Mouse (Mus musculus): ENCODE data around the gene Cdcp1. TPM values are rescaled to one million over a fixed set of nuclear protein-coding genes. Genes with fewer than 3 reads are reported as not detected.
A peak's percentile ranks its signal among the peaks of the same experiment; 100 is the strongest.

Cdcp1 gene
- not detected in 2 replicates for polyA plus RNA-seq (2011; ENCODE audit: insufficient read length, low read depth, missing spikeins)

DNA sequence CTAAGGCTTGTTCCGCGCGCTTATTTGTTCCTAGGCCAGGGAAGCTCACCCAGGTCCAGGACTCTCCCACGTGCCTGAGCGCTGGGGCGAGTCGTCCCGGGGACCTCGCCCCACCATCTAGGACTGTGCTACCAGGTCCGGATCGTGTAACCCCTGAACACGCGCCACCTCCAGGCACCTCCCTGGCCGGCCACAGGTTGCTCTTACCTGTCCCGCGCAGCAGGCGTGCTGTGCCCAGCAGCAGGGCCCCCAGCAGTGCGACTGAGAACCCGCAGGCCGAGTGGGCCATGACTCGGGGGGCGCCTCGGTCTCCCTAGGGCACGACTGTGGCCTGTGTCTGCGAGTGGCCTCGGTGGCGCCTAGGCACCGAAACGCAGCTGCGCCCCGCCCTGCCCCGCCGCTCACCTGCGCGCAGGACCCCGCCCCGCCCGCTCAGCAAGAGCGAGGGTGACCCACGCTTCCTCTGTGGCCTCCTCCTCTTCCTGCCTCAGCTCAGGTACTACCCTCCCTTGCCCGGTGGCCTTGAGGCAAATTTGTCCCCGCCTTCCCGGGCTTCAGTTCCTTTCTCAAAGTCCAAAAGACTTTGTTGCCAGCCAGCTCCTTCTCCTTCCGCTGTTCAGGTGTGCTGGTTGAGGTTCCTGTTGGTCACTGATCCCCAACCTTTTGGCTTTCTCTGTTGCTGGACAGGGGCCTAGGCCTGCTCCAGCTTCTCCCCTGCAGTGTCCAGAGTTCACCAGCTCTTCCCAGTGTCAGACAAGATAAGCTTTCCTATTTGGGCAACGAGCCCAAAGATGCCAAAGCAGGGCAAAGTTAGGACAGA is at the start of gene Cdcp1:
TSS of gene Cdcp1 (minus strand) at position 418 of the 820 bp plus-strand sequence.
- Histone ChIP-seq H3K4me1 (ENCODE audit: control insufficient read depth, insufficient read depth, low read length) (peaks cover 4% of the 10 kb centered on the region; the same call in 1 of the 2 replicates), H3K27ac (ENCODE audit: insufficient read depth, low read length) (no peak within 1 kb of the TSS), H3K4me3 (ENCODE audit: insufficient read depth, low read length) (no peak within 1 kb of the TSS)
- TF ChIP-seq POLR2A (IDR thresholded peaks at IDR 0.05; ENCODE audit: low read depth, low read length) (no peak), CTCF (IDR thresholded peaks at IDR 0.05; ENCODE audit: borderline replicate concordance, insufficient read depth, low read length) (no peak)

- peak within 1 kb of the TSS; percentile 60 for H3K4me3 ChIP-seq (ENCODE audit: insufficient read depth, low read length)
- TF ChIP-seq POLR2A (IDR thresholded peaks at IDR 0.05; ENCODE audit: low read depth, low read length) (peak; percentile 66), CTCF (IDR thresholded peaks at IDR 0.05; ENCODE audit: borderline replicate concordance, insufficient read depth, low read length) (no peak)
- H3K4me1 ChIP-seq (ENCODE audit: control insufficient read depth, insufficient read depth, low read length) = no peaks in the 10 kb centered on the region
- no peak within 1 kb of the TSS for H3K27ac ChIP-seq (ENCODE audit: insufficient read depth, low read length)
These were observed 44.8 kb upstream of the Cdcp1 start, which contains the start of gene Tmem158 for GRCm38 (mm10) chr9:123260611-123261021. Gene Tmem158 (minus strand): TSS chr9:123260764.

- Histone ChIP-seq H3K4me1 (ENCODE audit: control insufficient read depth, insufficient read depth, low read length) (no peaks in the 10 kb centered on the region), H3K4me3 (ENCODE audit: insufficient read depth, low read length) (peak overlapping the region; percentile 60), H3K27ac (ENCODE audit: insufficient read depth, low read length) (no peak overlapping the region)
- TF ChIP-seq POLR2A (IDR thresholded peaks at IDR 0.05; ENCODE audit: low read depth, low read length) (no peak), CTCF (IDR thresholded peaks at IDR 0.05; ENCODE audit: borderline replicate concordance, insufficient read depth, low read length) (no peak)
These were observed 44.2 kb upstream of the Cdcp1 start for GRCm38 (mm10) chr9:123259896-123260610.

DNA sequence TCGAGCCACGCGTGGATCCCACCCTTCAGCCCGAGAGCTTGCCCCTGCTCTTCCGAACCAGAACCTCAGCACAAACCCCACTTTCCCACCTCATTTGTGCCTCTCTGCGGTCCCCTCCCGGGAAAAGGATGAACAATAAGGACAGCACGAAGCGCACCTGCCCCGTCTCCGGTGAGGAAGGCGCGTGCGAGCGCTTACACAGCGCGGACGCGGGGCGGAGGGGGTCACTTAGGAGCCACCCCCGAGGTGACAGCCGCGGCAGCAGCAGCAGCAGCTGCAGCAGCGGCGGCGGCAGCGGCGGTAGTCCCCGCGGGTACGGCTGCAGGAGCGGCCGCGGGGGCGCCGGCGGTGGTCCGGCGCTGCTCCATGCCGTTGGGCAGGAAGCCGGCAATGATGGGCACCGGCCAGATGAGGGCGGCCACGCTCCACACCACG is 43.6 kb upstream of the Cdcp1 start:
- peak; percentile 98 for TF ChIP-seq CTCF (IDR thresholded peaks at IDR 0.05; ENCODE audit: borderline replicate concordance, insufficient read depth, low read length)
- no peak for TF ChIP-seq POLR2A (IDR thresholded peaks at IDR 0.05; ENCODE audit: low read depth, low read length)
- Histone ChIP-seq H3K4me1 (ENCODE audit: control insufficient read depth, insufficient read depth, low read length) (no peaks in the 10 kb centered on the region), H3K27ac (ENCODE audit: insufficient read depth, low read length) (no peak overlapping the region), H3K4me3 (ENCODE audit: insufficient read depth, low read length) (peak overlapping the region; percentile 60)

DNA sequence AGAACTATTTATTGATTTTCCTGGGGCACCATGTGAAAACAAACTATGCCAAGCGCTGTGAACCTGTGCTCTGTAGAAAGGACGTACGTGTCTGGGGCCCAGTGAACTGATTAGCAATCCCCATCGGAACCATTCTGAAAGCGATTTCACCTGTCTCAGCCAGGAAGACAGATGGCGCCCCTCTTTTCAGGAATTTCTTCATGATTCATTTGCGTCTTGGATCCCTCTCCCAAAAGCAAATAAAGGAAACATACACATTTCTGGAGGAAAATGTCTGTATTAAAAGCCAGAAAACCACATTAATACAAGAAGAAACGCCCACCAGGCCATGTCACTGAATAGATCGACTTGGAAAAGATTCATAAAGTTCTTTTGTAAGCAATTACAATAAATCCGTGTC is 43.0 kb upstream of the Cdcp1 start:
- TF ChIP-seq CTCF (IDR thresholded peaks at IDR 0.05; ENCODE audit: borderline replicate concordance, insufficient read depth, low read length) = no peak
- no peak for TF ChIP-seq POLR2A (IDR thresholded peaks at IDR 0.05; ENCODE audit: low read depth, low read length)
- Histone ChIP-seq H3K4me1 (ENCODE audit: control insufficient read depth, insufficient read depth, low read length) (no peaks in the 10 kb centered on the region), H3K4me3 (ENCODE audit: insufficient read depth, low read length) (no peak overlapping the region), H3K27ac (ENCODE audit: insufficient read depth, low read length) (no peak overlapping the region)

GRCm38 (mm10) chr9:123255736-123256135 is 39.9 kb upstream of the Cdcp1 start:
- H3K4me3 ChIP-seq (ENCODE audit: insufficient read depth, low read length) = no peak overlapping the region
- H3K4me1 ChIP-seq (ENCODE audit: control insufficient read depth, insufficient read depth, low read length) = no peaks in the 10 kb centered on the region
- TF ChIP-seq CTCF (IDR thresholded peaks at IDR 0.05; ENCODE audit: borderline replicate concordance, insufficient read depth, low read length) = no peak
- TF ChIP-seq POLR2A (IDR thresholded peaks at IDR 0.05; ENCODE audit: low read depth, low read length) = no peak
- no peak overlapping the region for H3K27ac ChIP-seq (ENCODE audit: insufficient read depth, low read length)

- H3K4me3 ChIP-seq (ENCODE audit: insufficient read depth, low read length) = no peak overlapping the region
- no peak overlapping the region for H3K27ac ChIP-seq (ENCODE audit: insufficient read depth, low read length)
- H3K4me1 ChIP-seq (ENCODE audit: control insufficient read depth, insufficient read depth, low read length) = peaks cover 8% of the 10 kb centered on the region; the same call in 1 of the 2 replicates
- TF ChIP-seq CTCF (IDR thresholded peaks at IDR 0.05; ENCODE audit: borderline replicate concordance, insufficient read depth, low read length) (no peak), POLR2A (IDR thresholded peaks at IDR 0.05; ENCODE audit: low read depth, low read length) (no peak)
These were observed 32.2 kb upstream of the Cdcp1 start for GRCm38 (mm10) chr9:123247992-123248391.

- H3K4me1 ChIP-seq (ENCODE audit: control insufficient read depth, insufficient read depth, low read length) = peaks cover 8% of the 10 kb centered on the region; the same call in 1 of the 2 replicates
- TF ChIP-seq CTCF (IDR thresholded peaks at IDR 0.05; ENCODE audit: borderline replicate concordance, insufficient read depth, low read length) = no peak
- no peak for TF ChIP-seq POLR2A (IDR thresholded peaks at IDR 0.05; ENCODE audit: low read depth, low read length)
- H3K27ac ChIP-seq (ENCODE audit: insufficient read depth, low read length) = no peak overlapping the region
- no peak overlapping the region for H3K4me3 ChIP-seq (ENCODE audit: insufficient read depth, low read length)
These were observed 29.3 kb upstream of the Cdcp1 start for GRCm38 (mm10) chr9:123245146-123245545.

DNA sequence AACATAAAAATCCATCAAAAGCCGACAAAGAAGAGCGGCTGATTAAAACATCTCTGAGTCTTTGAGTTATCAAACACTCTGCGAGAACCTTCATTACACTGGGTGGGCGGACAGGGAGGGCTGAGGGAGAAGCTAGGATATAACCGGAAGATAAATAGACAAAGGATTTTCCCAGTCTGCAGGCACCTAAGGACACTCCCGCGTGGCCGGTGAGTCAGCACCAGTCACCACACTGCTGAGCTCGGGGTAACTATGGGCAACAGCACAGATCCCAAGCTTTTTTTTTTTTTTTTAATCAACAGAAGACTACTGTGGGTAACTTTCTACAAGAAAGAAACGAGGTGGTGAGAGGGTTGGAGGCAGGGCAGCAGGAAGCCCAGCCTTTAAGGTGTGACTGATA is 28.1 kb upstream of the Cdcp1 start:
- peak overlapping the region; percentile 58 for H3K27ac ChIP-seq (ENCODE audit: insufficient read depth, low read length)
- H3K4me1 ChIP-seq (ENCODE audit: control insufficient read depth, insufficient read depth, low read length) = peaks cover 8% of the 10 kb centered on the region; the same call in 1 of the 2 replicates
- no peak overlapping the region for H3K4me3 ChIP-seq (ENCODE audit: insufficient read depth, low read length)
- TF ChIP-seq CTCF (IDR thresholded peaks at IDR 0.05; ENCODE audit: borderline replicate concordance, insufficient read depth, low read length) = no peak
- TF ChIP-seq POLR2A (IDR thresholded peaks at IDR 0.05; ENCODE audit: low read depth, low read length) = no peak
